Mouse (Mus musculus) liver, embryonic 13.5 days (tissue): ENCODE measurements around the gene Cfap45. TPM values are rescaled to one million over a fixed set of nuclear protein-coding genes. Genes with fewer than 3 reads are reported as not detected.

Experiments used
- ATAC-seq: fragments of 200-750 bp; cut with Nextera tagmentation; 2 replicates; pipeline ENCODE4 v1.8.0; 2017; ENCODE audit warnings: low read depth, mild to moderate bottlenecking, moderate number of reproducible peaks, moderate library complexity
- DNase-seq: peaks from one replicate; pipeline ENCODE4 v3.0.0; 2022
- H3K27ac ChIP-seq: fragments of 300-500 bp; sonication (generic); 2 replicates; pipeline ENCODE4 v1.5.1; 2015; ENCODE audit warnings: moderate library complexity, mild to moderate bottlenecking, inconsistent platforms
- H3K27me3 ChIP-seq: fragments of 300-500 bp; sonication (generic); 2 replicates; pipeline ENCODE4 v1.6.1; 2015; ENCODE audit warnings: mild to moderate bottlenecking, inconsistent platforms
- H3K36me3 ChIP-seq: fragments of 300-500 bp; sonication (generic); 2 replicates; pipeline ENCODE4 v1.6.1; 2015; ENCODE audit warnings: mild to moderate bottlenecking, inconsistent platforms
- H3K4me1 ChIP-seq: fragments of 300-500 bp; sonication (generic); replicated peaks from 2 replicates; pipeline ENCODE4 v1.6.1; 2015; ENCODE audit warnings: inconsistent platforms
- H3K4me2 ChIP-seq: fragments of 300-500 bp; sonication (generic); 2 replicates; pipeline ENCODE4 v1.6.1; 2015; ENCODE audit warnings: inconsistent platforms, mild to moderate bottlenecking, moderate library complexity
- H3K4me3 ChIP-seq: fragments of 300-500 bp; sonication (generic); replicated peaks from 2 replicates; pipeline ENCODE4 v1.5.1; 2015; ENCODE audit warnings: mild to moderate bottlenecking, inconsistent platforms
- H3K9ac ChIP-seq: fragments of 300-500 bp; sonication (generic); 2 replicates; pipeline ENCODE4 v1.6.1; 2015; ENCODE audit warnings: mild to moderate bottlenecking, inconsistent platforms
- H3K9me3 ChIP-seq: fragments of 300-500 bp; sonication (generic); replicated peaks from 2 replicates; pipeline ENCODE4 v1.6.1; 2016; ENCODE audit warnings: inconsistent platforms
- WGBS: fragments of 180-500 bp; shearing (Covaris S2); methylation state at CpG from one replicate; pipeline ENCODE4 v1.1.7; 2015; ENCODE audit not compliant: insufficient replicate concordance; 5-methylcytosine and 5-hydroxymethylcytosine counted together
- polyA plus RNA-seq: library from polyadenylated mRNA; unstranded; fragments of >200 nt; fragmentation: Nextera tagmentation; extraction: Ambion mirVana; gene quantifications from 2 replicates; pipeline ENCODE4 v1.2.1, GENCODE M21; 2015

Cfap45 gene
- polyA plus RNA-seq, 1 experiment from 2014 or later = 0.17 TPM

GRCm38 (mm10) chr1:172497428-172497827 is 23.2 kb upstream of the Cfap45 start:
- H3K36me3 ChIP-seq = no peaks in the 10 kb centered on the region
- H3K9ac ChIP-seq = no peak overlapping the region
- DNase-seq (no peak), ATAC-seq (no peak)
- H3K27me3 ChIP-seq = peaks cover 19% of the 10 kb centered on the region
- H3K4me1 ChIP-seq = peaks cover 23% of the 10 kb centered on the region
- 35% methylated on average over 10 of the region's 10 CpGs for WGBS
- H3K4me3 ChIP-seq = no peak overlapping the region
- H3K4me2 ChIP-seq = no peak overlapping the region
- H3K27ac ChIP-seq = no peak overlapping the region
- H3K9me3 ChIP-seq = no peaks in the 10 kb centered on the region

GRCm38 (mm10) chr1:172499765-172500441 is 20.7 kb upstream of the Cfap45 start, which contains the start of gene Tagln2:
Gene Tagln2 (plus strand): TSS chr1:172500047.
- Histone ChIP-seq H3K9ac (peak within 1 kb of the TSS; percentile 72), H3K4me3 (peak within 1 kb of the TSS; percentile 68), H3K27ac (peak within 1 kb of the TSS; percentile 78), H3K4me2 (peak within 1 kb of the TSS; percentile 71), H3K36me3 (peaks cover 8% of the 10 kb centered on the region; the same call in 1 of the 2 replicates), H3K4me1 (peaks cover 45% of the 10 kb centered on the region), H3K9me3 (no peaks in the 10 kb centered on the region), H3K27me3 (peaks cover 19% of the 10 kb centered on the region)
- 2% methylated on average over 30 of the region's 30 CpGs for WGBS
- DNase-seq (peak; percentile 57), ATAC-seq (peak; percentile 55; the same call in 1 of the 2 replicates)

GRCm38 (mm10) chr1:172500451-172501370 is 19.9 kb upstream of the Cfap45 start:
- Histone ChIP-seq H3K4me1 (peaks cover 45% of the 10 kb centered on the region), H3K4me2 (peak overlapping the region; percentile 71), H3K4me3 (peak overlapping the region; percentile 68), H3K27ac (peak overlapping the region; percentile 78), H3K9ac (peak overlapping the region; percentile 72), H3K9me3 (no peaks in the 10 kb centered on the region), H3K27me3 (peaks cover 19% of the 10 kb centered on the region), H3K36me3 (peaks cover 17% of the 10 kb centered on the region)
- WGBS = under 1% methylated on average over 55 of the region's 56 CpGs
- DNase-seq = no peak
- peak; percentile 50 for ATAC-seq

- Histone ChIP-seq H3K4me2 (peak overlapping the region; percentile 71), H3K9ac (peak overlapping the region; percentile 72), H3K36me3 (peaks cover 25% of the 10 kb centered on the region), H3K27me3 (peaks cover 19% of the 10 kb centered on the region), H3K9me3 (no peaks in the 10 kb centered on the region), H3K4me1 (peaks cover 48% of the 10 kb centered on the region), H3K27ac (peak overlapping the region; percentile 78), H3K4me3 (peak overlapping the region; percentile 68)
- peak; percentile 19 for ATAC-seq
- no peak for DNase-seq
- WGBS = 4% methylated on average over 13 of the region's 13 CpGs
Observed at GRCm38 (mm10) chr1:172501371-172502144, 19.0 kb upstream of the Cfap45 start.

GRCm38 (mm10) chr1:172502145-172503110 is 18.2 kb upstream of the Cfap45 start:
- ATAC-seq = peak; percentile 6; the same call in 1 of the 2 replicates
- WGBS = 15% methylated on average over 13 of the region's 13 CpGs
- Histone ChIP-seq H3K4me1 (peaks cover 56% of the 10 kb centered on the region), H3K36me3 (peaks cover 34% of the 10 kb centered on the region), H3K27ac (peak overlapping the region; percentile 78), H3K9ac (peak overlapping the region; percentile 34), H3K27me3 (peaks cover 17% of the 10 kb centered on the region), H3K9me3 (no peaks in the 10 kb centered on the region), H3K4me2 (peak overlapping the region; percentile 71), H3K4me3 (peak overlapping the region; percentile 68)
- no peak for DNase-seq

- WGBS = 34% methylated on average over 14 of the region's 14 CpGs
- H3K36me3 ChIP-seq = peaks cover 41% of the 10 kb centered on the region
- peaks cover 16% of the 10 kb centered on the region for H3K27me3 ChIP-seq
- H3K4me1 ChIP-seq = peaks cover 64% of the 10 kb centered on the region
- ATAC-seq = no peak; the same call in 1 of the 2 replicates
- H3K4me2 ChIP-seq = peak overlapping the region; percentile 71
- H3K4me3 ChIP-seq = peak overlapping the region; percentile 68
- H3K9me3 ChIP-seq = no peaks in the 10 kb centered on the region
- H3K27ac ChIP-seq = peak overlapping the region; percentile 78; the same call in 1 of the 2 replicates
- DNase-seq = no peak
- peak overlapping the region; percentile 34; the same call in 1 of the 2 replicates for H3K9ac ChIP-seq
Observed at GRCm38 (mm10) chr1:172503111-172503997, 17.2 kb upstream of the Cfap45 start.

GRCm38 (mm10) chr1:172504756-172505155 is 15.8 kb upstream of the Cfap45 start:
- whole genome bisulfite sequencing = 62% methylated on average over 8 of the region's 8 CpGs
- Histone ChIP-seq H3K4me2 (no peak overlapping the region), H3K9me3 (no peaks in the 10 kb centered on the region)

GRCm38 (mm10) chr1:172507001-172507400 is 13.6 kb upstream of the Cfap45 start:
- H3K27me3 ChIP-seq = no peaks in the 10 kb centered on the region; the same call in 1 of the 2 replicates
- peaks cover 47% of the 10 kb centered on the region for H3K36me3 ChIP-seq
- no peak overlapping the region for H3K4me3 ChIP-seq
- 50% methylated on average over 5 of the region's 5 CpGs for WGBS
- no peak for ATAC-seq
- H3K27ac ChIP-seq = no peak overlapping the region
- H3K9ac ChIP-seq = no peak overlapping the region
- DNase-seq = no peak
- no peak overlapping the region for H3K4me2 ChIP-seq
- no peaks in the 10 kb centered on the region for H3K9me3 ChIP-seq
- H3K4me1 ChIP-seq = peaks cover 76% of the 10 kb centered on the region

More at GRCm38 (mm10) chr1:172504756-172505155, 15.8 kb upstream of the Cfap45 start:
- Histone ChIP-seq H3K27ac (no peak overlapping the region), H3K4me3 (no peak overlapping the region), H3K27me3 (peaks cover 13% of the 10 kb centered on the region), H3K4me1 (peaks cover 70% of the 10 kb centered on the region), H3K9ac (no peak overlapping the region), H3K36me3 (peaks cover 47% of the 10 kb centered on the region)
- no peak for ATAC-seq
- no peak for DNase-seq

GRCm38 (mm10) chr1:172507701-172508100 is 12.9 kb upstream of the Cfap45 start:
- Histone ChIP-seq H3K27ac (no peak overlapping the region), H3K4me3 (no peak overlapping the region), H3K27me3 (no peaks in the 10 kb centered on the region), H3K36me3 (peaks cover 47% of the 10 kb centered on the region), H3K9ac (no peak overlapping the region), H3K4me1 (peaks cover 76% of the 10 kb centered on the region), H3K4me2 (no peak overlapping the region), H3K9me3 (no peaks in the 10 kb centered on the region)
- ATAC-seq (no peak), DNase-seq (no peak)
- 71% methylated on average over 3 of the region's 3 CpGs for WGBS
